Mouse (Mus musculus) bone marrow macrophage, adult 2 months (primary cell): ENCODE measurements around the gene Pprc1.

Experiments used
- CTCF ChIP-seq: IDR thresholded peaks from 2 replicates; pipeline ENCODE4 v1.5.1; 2012; ENCODE audit warnings: low read depth, mild to moderate bottlenecking, low read length, moderate library complexity
- POLR2A ChIP-seq: IDR thresholded peaks from 2 replicates; pipeline ENCODE4 v1.6.1; 2012; ENCODE audit warnings: mild to moderate bottlenecking, low read depth, low read length, borderline replicate concordance

- TF ChIP-seq POLR2A (no peak), CTCF (no peak)
These were observed 14.3 kb upstream of the Pprc1 start for GRCm38 (mm10) chr19:46030196-46030983.
